Mouse (Mus musculus) layer of hippocampus, postnatal 36 days (tissue): ENCODE results near the gene Pold4. TPM values are rescaled to one million over a fixed set of nuclear protein-coding genes. Genes with fewer than 3 reads are reported as not detected.
"Not testable (repeated sequence)": the region's sequence is repeated elsewhere in the genome, so short reads cannot be mapped to it uniquely, and the experiment has no call there.

Source experiments
- DNase-seq, 2 experiments: peaks; one replicate each; pipeline ENCODE4 v3.0.0; 2022
- total RNA-seq, 2 experiments: library from RNA; stranded (reverse); gene quantifications; 2 replicates each; pipeline ENCODE4 v1.2.3; 2021

The Pold4 gene
- total RNA-seq, 2 experiments from 2014 or later: 12.4 to 16.6 TPM

DNA sequence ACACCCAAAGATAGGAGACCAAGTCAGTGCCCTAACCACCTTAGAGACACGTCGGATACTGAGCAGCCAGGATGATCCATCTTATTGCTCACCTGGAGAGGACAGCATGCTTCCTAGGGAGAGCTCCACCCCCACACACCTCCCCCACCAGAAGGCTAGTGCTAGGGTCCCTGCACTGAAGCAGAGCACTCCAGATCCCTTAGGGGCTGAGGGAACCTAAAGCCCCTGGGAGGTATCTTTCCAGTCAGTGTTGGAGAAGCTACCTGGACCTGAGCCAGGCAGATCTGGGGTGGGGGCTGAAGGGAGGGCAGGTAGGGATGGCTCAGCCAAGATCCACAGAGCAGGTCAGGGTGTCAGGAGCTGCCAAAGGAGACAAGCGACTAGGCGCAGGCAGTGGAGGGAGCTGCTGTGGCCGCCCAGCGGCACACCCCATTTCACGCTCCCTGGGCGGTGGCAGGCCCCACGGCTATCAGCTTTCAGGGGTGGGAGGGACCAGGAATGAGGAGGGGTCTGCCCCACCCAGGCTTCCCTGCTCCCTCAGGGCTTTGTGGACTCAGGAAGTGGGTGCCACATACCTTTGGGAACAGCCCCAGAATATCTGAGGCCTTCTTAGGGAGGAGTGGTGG, 2.1 kb upstream of the Pold4 start:
- DNase-seq: no peak

DNA sequence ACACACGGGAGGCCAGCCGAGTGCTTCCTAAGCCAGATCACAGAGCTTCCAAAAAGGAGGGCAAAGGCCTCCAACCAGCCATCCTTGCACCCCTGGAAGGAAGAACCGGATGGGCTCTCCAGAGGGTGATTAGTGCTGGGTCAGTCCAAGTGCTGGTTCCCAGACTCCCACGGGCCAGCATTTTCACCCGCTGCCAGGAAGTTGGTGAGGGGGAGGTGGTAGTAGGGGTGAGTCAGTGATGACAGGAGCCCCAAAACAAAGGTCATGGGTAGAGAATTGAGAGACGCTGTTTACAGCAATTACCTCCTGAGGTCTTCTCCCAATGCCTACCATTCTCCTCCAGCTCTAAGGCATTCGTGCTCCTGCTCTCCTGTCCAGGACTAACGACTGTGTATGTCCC, 1.3 kb upstream of the Pold4 start:
- no peak for DNase-seq

DNA sequence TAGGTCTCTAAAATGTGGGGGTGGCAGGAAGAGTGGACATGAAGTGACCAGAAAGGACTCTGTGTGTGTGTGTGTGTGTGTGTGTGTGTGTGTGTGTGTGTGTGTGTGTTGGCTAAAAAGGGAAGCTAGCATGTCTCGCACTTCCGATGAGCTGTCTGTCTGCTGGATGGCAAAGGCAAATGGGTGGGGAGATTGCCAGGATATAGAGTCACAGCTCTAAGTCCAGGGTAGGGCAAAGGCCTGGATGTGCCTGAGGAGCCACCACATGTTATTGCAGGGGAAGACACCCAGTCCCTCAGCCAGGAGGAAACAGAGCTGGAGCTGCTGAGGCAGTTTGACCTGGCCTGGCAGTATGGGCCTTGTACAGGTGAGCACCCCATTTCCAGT, 480 bp downstream of the Pold4 start:
- no peak for DNase-seq

DNA sequence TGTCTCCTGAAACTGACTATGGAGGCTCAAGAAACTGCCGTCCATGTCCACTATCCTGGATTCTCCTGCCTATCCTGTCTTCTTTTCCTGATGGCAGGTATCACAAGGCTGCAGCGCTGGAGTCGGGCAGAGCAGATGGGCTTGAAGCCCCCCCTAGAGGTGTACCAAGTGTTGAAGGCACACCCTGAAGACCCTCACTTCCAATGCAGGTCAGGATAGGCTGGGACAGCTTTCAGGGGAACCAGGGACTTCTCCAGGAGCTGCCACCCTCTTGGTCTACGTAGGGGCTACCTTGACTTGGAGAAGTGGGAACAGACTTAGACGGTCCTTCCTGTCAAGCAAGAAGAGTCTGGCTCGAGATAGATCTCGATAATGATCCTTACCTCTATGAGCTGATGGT, 952 bp downstream of the Pold4 start:
- DNase-seq: no peak

DNA sequence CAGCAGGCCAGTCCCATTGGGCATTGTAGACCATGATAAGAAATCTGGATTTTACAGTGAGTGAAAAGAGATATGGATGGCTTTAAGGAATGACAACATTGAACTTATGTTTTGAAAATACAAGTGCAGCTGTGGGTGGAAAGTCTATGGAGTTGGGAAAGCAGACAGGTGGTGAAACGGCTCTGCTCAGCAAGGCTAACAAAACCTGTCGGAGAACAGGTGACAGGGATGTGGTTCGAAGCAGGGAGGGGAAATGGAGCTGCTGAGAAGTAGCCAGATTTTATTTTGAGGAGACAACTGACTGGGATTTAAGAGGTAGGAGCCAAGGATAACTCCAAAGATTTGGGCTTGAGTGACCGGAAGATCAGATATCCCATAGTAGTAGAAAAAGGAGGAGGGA, 2.8 kb downstream of the Pold4 start:
- no peak for DNase-seq

DNA sequence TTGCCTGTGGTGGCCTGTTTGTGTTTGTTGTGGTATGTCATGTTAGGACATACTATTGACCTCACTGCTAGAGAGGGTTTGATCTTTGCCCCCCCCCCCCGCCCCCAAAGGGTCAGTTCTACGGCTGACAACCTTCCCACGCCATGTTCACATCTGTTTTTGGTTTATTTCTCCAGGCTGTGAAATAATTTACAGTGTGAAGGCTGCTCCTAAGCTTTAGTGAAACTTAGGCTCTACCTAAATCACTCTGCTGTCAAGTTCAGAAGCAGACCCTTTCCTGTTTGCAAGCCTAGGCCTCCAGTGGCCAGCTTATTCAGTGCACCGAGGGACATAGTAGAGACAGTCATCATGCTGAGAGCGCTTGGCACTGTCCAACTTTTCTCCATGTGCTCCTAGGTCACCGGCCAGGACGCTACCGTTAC, 8.6 kb downstream of the Pold4 start:
- DNase-seq: no peak

DNA sequence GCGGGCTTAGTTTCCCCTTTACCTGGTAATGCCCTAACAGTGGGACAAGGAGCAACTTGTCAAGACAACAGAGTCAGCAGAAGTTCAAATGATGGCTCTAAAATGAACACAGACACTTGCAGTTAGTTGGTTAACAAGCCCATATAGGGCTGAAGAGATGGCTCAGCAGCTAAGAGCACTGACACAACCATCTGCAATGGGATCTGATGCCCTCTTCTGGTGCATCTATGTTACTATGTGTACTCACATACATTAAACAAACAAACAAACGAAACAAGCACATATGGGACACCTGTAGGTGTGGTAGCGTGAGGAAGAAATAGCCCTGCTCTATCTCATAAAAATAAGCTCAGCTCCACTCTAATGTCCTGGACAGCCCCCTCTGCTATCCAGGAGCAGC, 10.7 kb downstream of the Pold4 start:
- no peak for DNase-seq

DNA sequence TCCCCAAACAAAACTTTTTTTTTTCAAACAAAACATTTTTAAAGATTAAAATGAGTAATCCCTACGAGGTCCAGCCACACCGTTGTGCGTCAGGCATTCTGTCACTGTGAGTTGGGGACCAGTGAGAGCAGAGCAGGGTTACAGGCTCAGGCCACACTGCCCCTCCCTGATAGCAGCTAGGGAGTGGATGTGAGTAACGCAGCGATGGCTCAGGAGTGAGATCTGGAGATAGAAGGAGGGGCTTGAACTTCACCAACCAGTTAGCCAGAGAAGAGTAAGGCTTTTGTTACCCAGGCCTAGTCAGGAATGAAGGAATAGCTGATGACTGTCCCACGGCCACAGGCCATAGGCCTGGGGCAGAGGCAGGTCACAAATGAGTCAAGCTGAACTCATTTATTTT, 13.1 kb downstream of the Pold4 start:
- no peak for DNase-seq

DNA sequence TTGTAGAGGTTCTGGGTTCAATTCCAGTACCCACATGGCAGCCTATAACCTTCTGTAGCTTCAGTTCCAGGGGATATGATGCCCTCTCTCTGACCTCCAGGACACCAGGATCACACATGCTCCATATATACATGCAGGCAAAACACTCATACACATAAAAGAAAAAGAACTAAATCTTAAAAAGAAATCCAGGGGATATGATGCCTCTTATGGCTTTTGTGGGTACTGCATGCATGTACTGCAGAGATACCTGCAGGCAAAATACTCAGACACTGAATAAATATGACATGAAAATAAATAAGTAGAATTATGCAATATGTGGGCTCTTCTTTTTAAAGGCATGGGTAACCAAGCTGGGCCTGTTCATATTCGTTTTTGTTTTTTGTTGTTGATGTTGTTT, 15.3 kb downstream of the Pold4 start:
- DNase-seq: no peak

DNA sequence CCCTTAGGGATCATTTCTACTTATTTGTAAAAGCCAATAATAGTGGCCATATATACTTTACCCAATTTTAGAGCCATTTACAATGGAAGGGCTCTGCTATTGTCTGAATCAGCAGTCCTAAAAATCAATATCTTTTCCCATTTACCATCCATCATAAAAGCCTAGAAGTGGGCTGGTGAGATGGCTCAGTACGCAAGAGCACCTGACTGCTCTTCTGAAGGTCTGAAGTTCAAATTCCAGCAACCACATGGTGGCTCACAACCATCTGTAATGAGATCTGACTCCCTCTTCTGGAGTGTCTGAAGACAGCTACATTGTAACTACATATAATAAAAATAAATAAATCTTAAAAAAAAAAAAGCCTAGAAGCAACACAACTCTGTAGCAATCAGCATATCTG, 17.0 kb downstream of the Pold4 start:
- DNase-seq: not testable (repeated sequence)

DNA sequence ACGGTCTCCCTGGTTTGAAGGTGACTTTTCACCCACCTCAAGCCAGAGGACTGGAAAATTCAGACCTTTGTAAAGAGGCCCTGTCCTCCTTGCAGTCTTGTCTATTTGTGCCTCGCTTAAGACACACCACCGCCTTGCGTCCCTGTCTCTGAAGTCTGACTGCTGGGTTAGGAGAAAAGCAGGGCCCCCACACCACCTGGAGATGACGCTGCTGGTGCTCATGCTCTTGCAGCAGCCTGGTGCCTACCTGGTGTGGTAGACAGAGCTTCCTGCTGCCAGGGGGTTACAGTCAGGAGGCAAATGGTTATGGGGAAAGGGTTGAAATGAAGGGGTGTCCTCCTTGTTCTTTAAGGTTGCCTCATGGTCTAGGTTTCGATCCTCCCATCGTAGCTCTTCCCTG, 22.5 kb downstream of the Pold4 start:
- DNase-seq: no peak

DNA sequence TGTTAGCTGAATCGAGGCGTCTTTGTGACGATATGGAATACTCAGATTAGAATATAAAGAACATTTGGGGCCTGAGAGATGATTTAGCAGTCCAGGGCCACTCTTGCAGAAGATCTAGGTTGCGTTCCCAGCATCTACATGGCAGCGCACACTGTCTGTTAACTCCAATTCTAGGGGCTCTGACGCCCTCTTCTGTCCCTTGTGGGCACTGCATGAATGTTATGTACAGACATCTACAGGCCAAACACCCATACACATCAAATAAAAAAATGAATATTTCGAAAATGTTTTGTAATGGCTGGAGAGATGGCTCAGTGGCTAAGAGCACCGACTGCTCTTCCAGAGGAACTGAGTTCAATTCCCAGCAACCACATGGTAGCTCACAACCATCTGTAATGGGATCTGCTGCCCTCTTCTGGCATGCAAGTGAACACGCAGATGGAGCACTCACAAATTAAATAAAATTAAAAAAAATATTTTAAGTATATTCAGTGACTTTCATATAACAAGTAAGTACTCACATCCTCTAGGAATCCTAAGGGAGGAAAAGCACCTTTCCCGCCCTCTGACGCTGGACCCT, 24.0 kb downstream of the Pold4 start:
- DNase-seq: no peak

DNA sequence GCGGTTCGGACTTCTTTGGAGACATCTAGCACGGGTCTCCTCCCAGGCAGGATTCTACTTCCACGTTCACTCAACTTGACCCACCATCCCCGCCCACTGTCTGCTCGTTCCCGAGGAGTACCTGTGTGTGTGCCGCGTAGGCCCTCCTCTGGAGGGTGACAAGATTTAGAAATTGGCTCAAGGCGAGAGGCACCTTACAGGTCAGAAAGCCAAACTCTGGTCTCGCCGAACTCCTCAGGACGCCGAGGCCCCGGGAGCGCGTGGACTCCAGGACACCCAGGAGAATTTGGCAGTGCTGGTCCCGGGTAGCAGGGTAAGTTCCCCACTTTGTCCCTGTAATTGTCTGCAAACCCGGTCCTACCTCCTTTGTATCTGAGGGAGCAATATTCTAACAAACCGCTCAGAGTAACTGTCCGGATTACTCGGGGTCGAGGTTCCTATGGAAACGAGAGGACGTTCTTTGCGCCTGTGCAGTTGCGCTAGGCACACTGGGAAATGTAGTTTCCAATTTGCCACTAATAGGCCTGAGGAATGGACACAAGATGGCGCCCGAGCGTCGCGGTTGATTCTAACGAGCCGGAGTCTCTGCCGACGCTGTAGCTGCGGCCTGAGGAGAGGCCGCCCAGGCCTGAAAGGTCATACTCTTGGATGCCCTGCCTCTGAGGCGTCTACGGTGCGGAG, 25.7 kb downstream of the Pold4 start:
- DNase-seq: peak; percentile 88 to 92

DNA sequence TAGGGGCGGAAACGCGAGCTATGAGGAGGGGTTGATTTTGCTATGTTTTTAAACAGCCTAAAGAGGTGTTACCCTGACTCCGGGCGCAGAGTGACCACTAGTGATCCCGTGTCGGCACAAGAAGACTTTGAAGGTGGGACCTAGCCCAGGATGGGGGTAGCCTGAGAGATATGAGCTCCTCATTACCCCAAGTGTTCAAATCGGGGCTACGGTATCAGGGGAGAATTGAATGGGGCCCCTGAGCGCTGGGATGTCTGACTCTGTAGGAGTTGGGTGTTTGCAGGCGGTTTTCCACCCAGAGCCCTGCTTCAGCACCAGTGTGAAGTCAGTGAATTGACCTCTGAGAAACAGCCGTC, 26.2 kb downstream of the Pold4 start:
- DNase-seq: no peak

DNA sequence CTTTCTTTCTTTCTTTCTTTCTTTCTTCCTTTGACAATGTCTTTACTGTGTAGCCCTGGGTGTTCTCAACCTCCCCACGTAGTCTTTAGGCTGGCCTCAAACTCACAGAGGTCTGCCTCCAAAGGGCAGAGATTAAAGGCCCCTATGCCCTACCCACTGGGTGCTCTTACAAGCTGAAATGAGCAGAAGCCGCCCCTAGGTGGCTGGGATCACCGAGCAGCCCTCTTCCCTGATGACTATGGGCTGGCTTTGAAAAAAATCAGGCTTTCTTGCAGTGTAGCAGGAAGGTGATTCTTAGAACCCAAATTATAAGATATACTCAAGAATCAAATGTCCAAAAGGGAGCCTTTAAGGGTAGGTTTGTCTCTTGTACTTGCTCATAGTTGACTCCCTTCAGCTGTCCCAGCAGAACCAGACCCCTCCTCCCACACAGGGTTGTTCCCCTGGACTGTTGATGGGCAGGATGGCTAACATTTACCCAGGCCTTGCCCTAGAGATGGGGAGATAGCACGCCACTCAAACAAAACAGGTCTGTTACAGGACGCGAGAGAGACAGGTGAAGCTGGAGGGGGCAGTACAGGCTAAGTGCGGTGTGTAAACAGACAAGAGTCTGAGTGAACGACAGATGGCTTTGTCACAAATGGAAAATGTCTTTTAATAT, 29.5 kb downstream of the Pold4 start:
- DNase-seq: no peak

DNA sequence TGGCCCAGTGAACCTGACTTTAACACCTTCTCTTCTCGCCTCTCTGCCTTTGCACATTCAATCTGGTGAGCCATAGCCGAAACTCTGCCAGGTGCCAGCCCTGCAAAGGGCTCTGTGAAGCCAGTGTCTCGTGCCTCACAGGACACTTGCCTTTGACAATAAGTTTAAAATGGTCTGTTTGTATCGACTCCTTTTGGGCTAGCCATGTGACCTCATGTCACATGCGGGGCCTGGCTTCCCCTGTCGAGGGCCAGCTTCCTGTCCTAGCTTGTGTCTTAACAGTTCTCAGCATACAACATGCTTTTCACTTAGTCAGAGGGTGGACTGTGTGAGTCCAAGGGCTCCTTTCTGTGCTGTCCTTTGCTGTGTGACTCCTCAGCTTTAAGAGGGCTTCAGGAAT, 31.1 kb downstream of the Pold4 start:
- DNase-seq: no peak

DNA sequence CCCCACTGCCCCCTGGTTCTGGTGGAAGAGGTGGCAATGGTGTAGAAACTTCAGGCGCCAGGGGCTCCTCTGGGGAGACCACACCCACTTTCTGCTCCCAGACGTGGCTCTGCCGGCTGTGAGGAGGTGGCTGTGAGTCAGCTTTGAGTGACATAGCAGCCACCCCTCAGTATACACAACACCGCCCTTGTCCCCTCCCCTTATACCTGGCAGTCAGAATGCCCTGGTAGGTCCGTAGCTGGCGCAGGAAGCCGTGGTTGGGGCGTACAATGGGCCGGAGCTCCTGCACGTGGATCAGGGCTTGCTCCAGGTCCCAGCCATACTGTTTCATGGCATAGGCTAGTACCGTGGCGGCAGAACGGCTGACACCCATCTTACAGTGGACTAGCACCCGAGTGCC, 32.0 kb downstream of the Pold4 start:
- DNase-seq: no peak

DNA sequence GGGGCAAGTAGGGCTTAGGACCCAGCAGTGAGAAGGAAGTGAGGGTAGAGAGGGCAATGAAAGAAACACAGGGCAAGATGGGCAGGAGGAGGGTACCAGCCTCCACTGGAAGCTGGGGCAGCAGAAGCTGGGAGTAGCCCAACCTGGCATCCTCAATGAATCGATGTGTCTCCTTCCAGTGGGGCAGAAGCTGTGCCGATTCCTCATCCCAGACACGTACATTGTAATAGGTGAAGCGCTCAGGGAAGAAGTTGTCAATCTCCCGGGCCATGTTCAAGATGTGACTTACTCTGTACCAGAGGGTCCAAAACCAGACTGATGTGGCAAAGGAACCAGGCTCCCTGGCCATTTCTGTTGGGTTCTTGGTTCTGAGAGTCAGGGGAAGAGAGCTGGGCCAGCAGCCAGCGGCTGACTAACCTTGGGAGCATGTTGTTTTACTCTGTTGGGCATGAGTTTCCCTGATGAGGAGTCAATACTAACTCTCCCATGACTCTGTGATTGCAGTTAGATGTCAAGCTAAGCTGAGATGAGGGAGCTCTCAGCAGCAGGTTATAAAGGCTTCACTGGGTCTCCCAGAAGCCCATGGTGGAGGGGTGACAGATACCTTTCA, 32.6 kb downstream of the Pold4 start:
- DNase-seq: no peak

DNA sequence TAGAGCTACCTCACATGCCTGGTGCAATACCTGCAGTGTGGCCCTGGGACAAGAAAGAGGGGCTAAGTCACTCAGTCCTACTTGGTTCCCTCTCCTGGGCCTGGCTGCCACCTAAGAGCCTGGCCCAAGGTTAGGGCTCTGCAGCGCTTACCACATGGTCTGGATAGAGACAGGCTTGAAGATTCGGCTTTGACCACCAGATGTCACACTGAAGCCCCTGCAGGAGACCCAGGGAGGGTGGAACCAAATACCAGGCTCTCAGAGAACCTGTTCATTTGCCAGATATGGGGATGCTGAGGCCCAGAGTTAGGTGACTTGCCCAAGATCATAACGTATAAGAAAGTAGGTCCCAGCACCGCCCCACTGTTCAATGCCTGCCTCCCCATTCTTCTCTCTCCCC, 34.3 kb downstream of the Pold4 start:
- no peak for DNase-seq

DNA sequence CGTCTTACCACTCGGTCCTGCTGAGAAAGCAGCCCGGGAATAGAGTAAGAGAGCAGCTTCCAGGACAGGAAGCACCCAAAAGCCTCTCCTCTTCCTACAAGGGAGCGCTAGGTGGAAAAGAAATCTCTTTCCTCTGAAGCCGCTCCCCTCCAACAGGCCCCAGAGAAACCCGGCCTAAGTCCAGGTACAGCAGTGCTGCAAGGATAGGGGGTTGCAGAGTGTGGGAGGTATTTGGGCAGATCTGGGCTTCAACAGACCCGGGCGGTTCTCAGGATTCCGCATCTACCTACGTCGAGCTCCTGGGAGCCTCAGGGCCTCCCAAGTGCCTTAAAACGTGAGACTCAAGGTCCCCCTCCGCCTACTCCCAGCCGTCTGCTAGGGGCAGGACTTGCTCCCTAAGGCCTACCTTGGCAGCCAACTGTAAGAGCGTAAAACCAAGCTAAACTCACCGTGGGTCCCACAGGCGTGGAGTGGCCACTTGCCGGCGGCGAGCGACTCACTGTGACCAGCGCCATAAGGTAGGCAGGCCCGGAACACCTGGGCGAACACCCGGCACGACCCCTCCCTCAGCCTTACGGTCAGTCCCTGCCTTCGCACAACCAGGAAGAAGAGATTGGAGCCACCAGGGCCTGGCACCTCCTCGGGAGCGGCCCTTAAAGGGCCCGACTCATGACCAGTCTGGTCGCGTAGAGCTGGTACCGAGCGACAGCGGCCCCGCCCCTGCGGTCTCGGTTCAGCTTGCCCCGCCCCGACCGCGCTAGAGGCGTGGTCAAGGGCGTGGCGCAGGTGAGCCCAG, 37.1 kb downstream of the Pold4 start, which contains the start of gene Ssh3:
Gene Ssh3 (minus strand): TSS at position 615 of the 796 bp plus-strand sequence.
- peak; percentile 60 to 65 for DNase-seq

DNA sequence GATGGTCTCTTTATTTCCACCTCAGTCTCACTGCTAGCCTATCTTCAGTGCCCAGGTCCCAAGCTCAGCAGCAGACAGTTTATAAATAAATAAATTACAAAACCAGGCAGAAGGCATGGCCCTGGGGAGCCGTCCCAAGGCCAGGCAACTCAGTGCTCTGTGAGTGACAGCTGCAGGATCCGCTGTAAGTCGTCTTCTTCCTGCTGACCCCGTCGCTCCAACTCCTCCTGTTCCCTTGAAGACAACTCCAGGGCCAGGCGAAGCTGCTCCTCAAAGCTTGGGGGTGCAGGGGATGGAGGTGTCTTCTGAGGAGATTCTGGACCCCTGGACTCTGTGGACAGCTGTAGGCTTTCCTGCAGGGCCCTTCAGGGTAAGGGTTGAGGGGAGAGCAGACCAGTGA, 38.5 kb downstream of the Pold4 start:
- no peak for DNase-seq

DNA sequence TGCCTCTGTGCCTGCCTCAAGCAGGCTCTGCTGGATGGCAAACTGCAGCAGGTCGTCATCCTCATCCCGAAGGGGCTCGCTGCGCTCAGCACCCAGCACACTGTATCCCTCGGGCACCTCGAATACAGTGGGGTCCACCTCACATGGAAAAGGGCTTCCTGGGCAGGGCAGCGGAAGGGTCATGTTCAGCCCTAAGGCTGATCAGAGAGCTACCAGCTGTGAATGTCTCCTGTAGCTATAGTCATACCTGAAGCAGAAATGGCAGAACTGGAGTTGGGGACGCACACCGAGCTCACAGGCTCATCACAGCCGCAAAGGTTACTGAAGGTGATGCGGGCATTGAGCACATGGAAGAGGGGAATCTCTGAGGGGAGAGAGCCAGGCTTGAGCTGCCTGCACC, 39.3 kb downstream of the Pold4 start:
- DNase-seq: no peak

DNA sequence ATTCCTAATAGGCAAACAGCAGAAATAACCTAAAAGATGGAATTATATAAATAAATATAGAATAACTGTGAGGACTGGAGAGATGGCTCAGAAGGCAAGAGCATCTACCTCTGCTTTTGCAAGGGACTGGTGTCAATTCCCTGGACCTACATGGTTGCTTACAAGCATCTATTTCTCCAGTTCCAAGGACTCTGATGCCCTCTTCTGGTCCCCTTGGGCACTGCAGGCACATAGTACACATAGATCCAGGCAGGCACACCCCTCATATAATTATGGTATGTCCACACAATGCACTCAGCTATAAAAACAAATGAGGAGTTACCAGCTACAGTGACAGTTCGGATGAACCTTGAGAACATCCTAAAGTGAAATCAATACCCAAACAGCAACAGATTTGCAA, 47.8 kb downstream of the Pold4 start:
- DNase-seq: no peak
